Mouse (Mus musculus) forebrain, embryonic 15.5 days (tissue): ENCODE results near the gene Mum1l1. TPM values are rescaled to one million over a fixed set of nuclear protein-coding genes. Genes with fewer than 3 reads are reported as not detected.
"Not testable (repeated sequence)": the region's sequence is repeated elsewhere in the genome, so short reads cannot be mapped to it uniquely, and the experiment has no call there.

Source experiments
- ATAC-seq: fragments of 200-750 bp; cut with Nextera tagmentation; replicated peaks from 2 replicates; pipeline ENCODE4 v1.8.0; 2017; ENCODE audit warnings: mild to moderate bottlenecking, moderate TSS enrichment, moderate library complexity
- H3K27ac ChIP-seq: fragments of 300-500 bp; sonication (generic); replicated peaks from 2 replicates; pipeline ENCODE4 v1.5.1; 2015; ENCODE audit warnings: mild to moderate bottlenecking, inconsistent platforms
- H3K27me3 ChIP-seq: fragments of 300-500 bp; sonication (generic); 2 replicates; pipeline ENCODE4 v1.6.1; 2015; ENCODE audit warnings: inconsistent platforms
- H3K36me3 ChIP-seq: fragments of 300-500 bp; sonication (generic); 2 replicates; pipeline ENCODE4 v1.6.1; 2015; ENCODE audit warnings: mild to moderate bottlenecking, inconsistent platforms
- H3K4me1 ChIP-seq: fragments of 300-500 bp; sonication (generic); 2 replicates; pipeline ENCODE4 v1.6.1; 2015; ENCODE audit warnings: inconsistent platforms
- H3K4me2 ChIP-seq: fragments of 300-500 bp; sonication (generic); replicated peaks from 2 replicates; pipeline ENCODE4 v1.6.1; 2015; ENCODE audit warnings: mild to moderate bottlenecking, inconsistent platforms
- H3K4me3 ChIP-seq: fragments of 300-500 bp; sonication (generic); 2 replicates; pipeline ENCODE4 v1.5.1; 2015; ENCODE audit warnings: mild to moderate bottlenecking, inconsistent platforms
- H3K9ac ChIP-seq: fragments of 300-500 bp; sonication (generic); replicated peaks from 2 replicates; pipeline ENCODE4 v1.6.1; 2015; ENCODE audit warnings: mild to moderate bottlenecking, inconsistent platforms
- H3K9me3 ChIP-seq: fragments of 300-500 bp; sonication (generic); 2 replicates; pipeline ENCODE4 v1.6.1; 2016; ENCODE audit warnings: inconsistent platforms
- WGBS: fragments of 180-500 bp; shearing (Covaris S2); methylation state at CpG from one replicate; pipeline ENCODE4 v1.1.7; 2015; ENCODE audit warnings: mixed read lengths; 5-methylcytosine and 5-hydroxymethylcytosine counted together
- polyA plus RNA-seq: library from polyadenylated mRNA; unstranded; fragments of >200 nt; fragmentation: Nextera tagmentation; extraction: Ambion mirVana; gene quantifications from 2 replicates; pipeline ENCODE4 v1.2.1, GENCODE M21; 2015

The Mum1l1 gene
- polyA plus RNA-seq: 7.6 and 8.3 TPM in 2 replicates

GRCm38 (mm10) chrX:139209829-139210225 is at the start of gene Mum1l1:
TSS of gene Mum1l1 (plus strand) at chrX:139210042.
- H3K9ac ChIP-seq: peak within 1 kb of the TSS; percentile 43
- no peak within 1 kb of the TSS for H3K27ac ChIP-seq
- H3K4me2 ChIP-seq: peak within 1 kb of the TSS; percentile 59
- H3K4me3 ChIP-seq: peak within 1 kb of the TSS; percentile 46
- WGBS: 27% methylated on average over 31 of the region's 31 CpGs
- H3K27me3 ChIP-seq: no peaks in the 10 kb centered on the region
- H3K36me3 ChIP-seq: no peaks in the 10 kb centered on the region
- peak; percentile 94 for ATAC-seq
- no peaks in the 10 kb centered on the region for H3K4me1 ChIP-seq
- H3K9me3 ChIP-seq: no peaks in the 10 kb centered on the region

- Histone ChIP-seq H3K27me3 (no peaks in the 10 kb centered on the region), H3K36me3 (no peaks in the 10 kb centered on the region), H3K4me3 (no peak within 1 kb of the TSS), H3K4me1 (no peaks in the 10 kb centered on the region), H3K27ac (no peak within 1 kb of the TSS), H3K9ac (no peak within 1 kb of the TSS), H3K4me2 (no peak within 1 kb of the TSS), H3K9me3 (no peaks in the 10 kb centered on the region)
- 88% methylated on average over 8 of the region's 8 CpGs for WGBS
- ATAC-seq: no peak
Measured at GRCm38 (mm10) chrX:139178928-139179327, 30.9 kb upstream of the Mum1l1 start, which contains the start of gene 4933428M09Rik. TSS of gene 4933428M09Rik (plus strand) at chrX:139179228.

- not testable (repeated sequence) for H3K27me3 ChIP-seq, H3K4me1 ChIP-seq, H3K4me2 ChIP-seq, H3K9me3 ChIP-seq, ATAC-seq, H3K4me3 ChIP-seq, H3K36me3 ChIP-seq, H3K9ac ChIP-seq, H3K27ac ChIP-seq
- whole genome bisulfite sequencing: 77% methylated on average over 3 of the region's 3 CpGs
Measured at GRCm38 (mm10) chrX:139191506-139191905, 18.3 kb upstream of the Mum1l1 start.

GRCm38 (mm10) chrX:139194572-139195279 is 15.1 kb upstream of the Mum1l1 start:
- Histone ChIP-seq H3K4me1 (no peaks in the 10 kb centered on the region), H3K27ac (no peak overlapping the region), H3K4me3 (no peak overlapping the region), H3K36me3 (no peaks in the 10 kb centered on the region), H3K9me3 (no peaks in the 10 kb centered on the region), H3K9ac (no peak overlapping the region), H3K4me2 (no peak overlapping the region), H3K27me3 (no peaks in the 10 kb centered on the region)
- WGBS: 64% methylated on average over 1 of the region's 1 CpGs
- no peak for ATAC-seq

GRCm38 (mm10) chrX:139209191-139209828 is 532 bp upstream of the Mum1l1 start:
- not testable (repeated sequence) for H3K36me3 ChIP-seq, H3K4me1 ChIP-seq, H3K9me3 ChIP-seq, H3K27me3 ChIP-seq, H3K9ac ChIP-seq, H3K27ac ChIP-seq
- peak overlapping the region; percentile 46 for H3K4me3 ChIP-seq
- ATAC-seq: peak; percentile 35; the same call in 1 of the 2 replicates
- 89% methylated on average over 4 of the region's 4 CpGs for WGBS
- peak overlapping the region; percentile 59; the same call in 1 of the 2 replicates for H3K4me2 ChIP-seq

- no peaks in the 10 kb centered on the region for H3K36me3 ChIP-seq
- H3K4me3 ChIP-seq: no peak overlapping the region
- H3K27ac ChIP-seq: no peak overlapping the region
- no peaks in the 10 kb centered on the region for H3K9me3 ChIP-seq
- ATAC-seq: no peak
- H3K9ac ChIP-seq: no peak overlapping the region
- H3K27me3 ChIP-seq: no peaks in the 10 kb centered on the region
- H3K4me2 ChIP-seq: no peak overlapping the region
- peaks cover 5% of the 10 kb centered on the region; the same call in 1 of the 2 replicates for H3K4me1 ChIP-seq
- WGBS: 74% methylated on average over 4 of the region's 4 CpGs
Measured at GRCm38 (mm10) chrX:139214765-139215164, 4.9 kb downstream of the Mum1l1 start.

- no peaks in the 10 kb centered on the region for H3K27me3 ChIP-seq
- H3K4me1 ChIP-seq: peaks cover 5% of the 10 kb centered on the region; the same call in 1 of the 2 replicates
- 72% methylated on average over 5 of the region's 5 CpGs for WGBS
- no peaks in the 10 kb centered on the region for H3K9me3 ChIP-seq
- H3K4me2 ChIP-seq: peak overlapping the region; percentile 42; the same call in 1 of the 2 replicates
- H3K4me3 ChIP-seq: no peak overlapping the region
- H3K27ac ChIP-seq: no peak overlapping the region
- ATAC-seq: peak; percentile 51; the same call in 1 of the 2 replicates
- no peaks in the 10 kb centered on the region for H3K36me3 ChIP-seq
- H3K9ac ChIP-seq: no peak overlapping the region
Measured at GRCm38 (mm10) chrX:139216409-139216808, 6.6 kb downstream of the Mum1l1 start.

- peak overlapping the region; percentile 42 for H3K4me2 ChIP-seq
- H3K4me1 ChIP-seq: peaks cover 5% of the 10 kb centered on the region; the same call in 1 of the 2 replicates
- H3K4me3 ChIP-seq: peak overlapping the region; percentile 41
- H3K36me3 ChIP-seq: no peaks in the 10 kb centered on the region
- H3K27me3 ChIP-seq: no peaks in the 10 kb centered on the region
- peak; percentile 98 for ATAC-seq
- 0 out of 2 replicates have a peak overlapping the region, but pooled peaks have one; percentile 22 for H3K9ac ChIP-seq
- no peaks in the 10 kb centered on the region for H3K9me3 ChIP-seq
- 16% methylated on average over 22 of the region's 22 CpGs for WGBS
- no peak overlapping the region for H3K27ac ChIP-seq
Measured at GRCm38 (mm10) chrX:139216991-139217593, 7.2 kb downstream of the Mum1l1 start.

GRCm38 (mm10) chrX:139217776-139218175 is 7.9 kb downstream of the Mum1l1 start:
- H3K9me3 ChIP-seq: no peaks in the 10 kb centered on the region
- peak overlapping the region; percentile 42 for H3K4me2 ChIP-seq
- H3K36me3 ChIP-seq: no peaks in the 10 kb centered on the region
- WGBS: 42% methylated on average over 10 of the region's 10 CpGs
- H3K4me1 ChIP-seq: peaks cover 5% of the 10 kb centered on the region; the same call in 1 of the 2 replicates
- H3K27me3 ChIP-seq: no peaks in the 10 kb centered on the region
- ATAC-seq: no peak
- peak overlapping the region; percentile 41 for H3K4me3 ChIP-seq
- H3K9ac ChIP-seq: no peak overlapping the region; the same call in 1 of the 2 replicates
- no peak overlapping the region for H3K27ac ChIP-seq

GRCm38 (mm10) chrX:139219017-139219416 is 9.2 kb downstream of the Mum1l1 start:
- no peaks in the 10 kb centered on the region for H3K27me3 ChIP-seq
- 30% methylated on average over 2 of the region's 2 CpGs for WGBS
- H3K4me1 ChIP-seq: peaks cover 5% of the 10 kb centered on the region; the same call in 1 of the 2 replicates
- no peak overlapping the region for H3K9ac ChIP-seq
- no peaks in the 10 kb centered on the region for H3K36me3 ChIP-seq
- no peak overlapping the region for H3K4me3 ChIP-seq
- peak; percentile 35; the same call in 1 of the 2 replicates for ATAC-seq
- H3K4me2 ChIP-seq: no peak overlapping the region
- no peak overlapping the region for H3K27ac ChIP-seq
- H3K9me3 ChIP-seq: no peaks in the 10 kb centered on the region

- no peak overlapping the region for H3K9ac ChIP-seq
- no peak overlapping the region for H3K4me2 ChIP-seq
- H3K9me3 ChIP-seq: no peaks in the 10 kb centered on the region
- no peak overlapping the region for H3K4me3 ChIP-seq
- H3K36me3 ChIP-seq: no peaks in the 10 kb centered on the region
- H3K4me1 ChIP-seq: peaks cover 5% of the 10 kb centered on the region; the same call in 1 of the 2 replicates
- H3K27ac ChIP-seq: no peak overlapping the region
- H3K27me3 ChIP-seq: no peaks in the 10 kb centered on the region
- ATAC-seq: no peak
- WGBS: 80% methylated on average over 4 of the region's 4 CpGs
Measured at GRCm38 (mm10) chrX:139220830-139221229, 11.0 kb downstream of the Mum1l1 start.

GRCm38 (mm10) chrX:139221893-139222292 is 12.1 kb downstream of the Mum1l1 start:
- H3K4me1 ChIP-seq: peaks cover 5% of the 10 kb centered on the region; the same call in 1 of the 2 replicates
- H3K27me3 ChIP-seq: no peaks in the 10 kb centered on the region
- no peak overlapping the region for H3K9ac ChIP-seq
- H3K27ac ChIP-seq: no peak overlapping the region
- no peaks in the 10 kb centered on the region for H3K9me3 ChIP-seq
- no peak overlapping the region for H3K4me3 ChIP-seq
- ATAC-seq: no peak
- no peaks in the 10 kb centered on the region for H3K36me3 ChIP-seq
- 81% methylated on average over 3 of the region's 3 CpGs for WGBS
- no peak overlapping the region for H3K4me2 ChIP-seq
